Mouse (Mus musculus) liver, embryonic 16.5 days (tissue): ENCODE data around the gene Olfr588-ps1. TPM values are rescaled to one million over a fixed set of nuclear protein-coding genes. Genes with fewer than 3 reads are reported as not detected.
"Not testable (repeated sequence)": the region's sequence is repeated elsewhere in the genome, so short reads cannot be mapped to it uniquely, and the experiment has no call there.

Source experiments
- ATAC-seq: fragments of 200-750 bp; cut with Nextera tagmentation; 2 replicates; pipeline ENCODE4 v1.8.0; 2017; ENCODE audit warnings: low read depth, mild to moderate bottlenecking, moderate number of reproducible peaks, moderate library complexity
- H3K27ac ChIP-seq: fragments of 300-500 bp; sonication (generic); 2 replicates; pipeline ENCODE4 v1.5.1; 2014; ENCODE audit warnings: mild to moderate bottlenecking, low read length
- H3K27me3 ChIP-seq: fragments of 300-500 bp; sonication (generic); 2 replicates; pipeline ENCODE4 v1.6.1; 2014; ENCODE audit warnings: low read depth, low read length, mixed read lengths; ENCODE audit not compliant: control insufficient read depth, insufficient read depth
- H3K36me3 ChIP-seq: fragments of 300-500 bp; sonication (generic); 2 replicates; pipeline ENCODE4 v1.6.1; 2014; ENCODE audit warnings: mild to moderate bottlenecking; ENCODE audit not compliant: control insufficient read depth, insufficient read depth
- H3K4me1 ChIP-seq: fragments of 300-500 bp; sonication (generic); 2 replicates; pipeline ENCODE4 v1.6.1; 2014; ENCODE audit warnings: low read depth, low read length, mixed read lengths; ENCODE audit not compliant: control insufficient read depth
- H3K4me2 ChIP-seq: fragments of 300-500 bp; sonication (generic); 2 replicates; pipeline ENCODE4 v1.6.1; 2014; ENCODE audit warnings: low read depth, low read length, mixed read lengths
- H3K4me3 ChIP-seq: fragments of 300-500 bp; sonication (generic); 2 replicates; pipeline ENCODE4 v1.5.1; 2014; ENCODE audit warnings: low read depth, mild to moderate bottlenecking, low read length
- H3K9ac ChIP-seq: fragments of 300-500 bp; sonication (generic); 2 replicates; pipeline ENCODE4 v1.6.1; 2014; ENCODE audit warnings: low read depth, low read length
- H3K9me3 ChIP-seq: fragments of 300-500 bp; sonication (generic); replicated peaks from 2 replicates; pipeline ENCODE4 v1.6.1; 2016; ENCODE audit warnings: low read length; ENCODE audit not compliant: control insufficient read depth
- WGBS: fragments of 180-500 bp; shearing (Covaris S2); extraction: QIAGEN DNeasy Blood & Tissue Kit; methylation state at CpG from one replicate; pipeline ENCODE4 v1.1.7; 2014; ENCODE audit not compliant: insufficient replicate concordance; 5-methylcytosine and 5-hydroxymethylcytosine counted together
- polyA plus RNA-seq: library from polyadenylated mRNA; unstranded; fragments of >200 nt; fragmentation: Nextera tagmentation; extraction: Ambion mirVana; gene quantifications from 2 replicates; pipeline ENCODE4 v1.2.1, GENCODE M21; 2015

The Olfr588-ps1 gene
- polyA plus RNA-seq, result not detected in 2 replicates

- Histone ChIP-seq H3K4me1 (no peaks in the 10 kb centered on the region), H3K9me3 (no peaks in the 10 kb centered on the region), H3K36me3 (no peaks in the 10 kb centered on the region), H3K4me3 (no peak within 1 kb of the TSS), H3K4me2 (no peak within 1 kb of the TSS), H3K9ac (no peak within 1 kb of the TSS), H3K27me3 (no peaks in the 10 kb centered on the region), H3K27ac (no peak within 1 kb of the TSS)
- 40% methylated on average over 1 of the region's 1 CpGs for WGBS
- ATAC-seq, result no peak
Measured at GRCm38 (mm10) chr7:103140579-103140978, at the start of gene Olfr588-ps1. TSS of gene Olfr588-ps1 (plus strand) at chr7:103140879.

GRCm38 (mm10) chr7:103097420-103097819 lies 43.3 kb upstream of the Olfr588-ps1 start, which contains the start of gene Olfr585:
TSS of gene Olfr585 (plus strand) at chr7:103097720.
- Histone ChIP-seq H3K27ac (no peak within 1 kb of the TSS), H3K9me3 (no peaks in the 10 kb centered on the region), H3K27me3 (no peaks in the 10 kb centered on the region), H3K4me3 (no peak within 1 kb of the TSS), H3K36me3 (no peaks in the 10 kb centered on the region), H3K9ac (no peak within 1 kb of the TSS), H3K4me2 (no peak within 1 kb of the TSS), H3K4me1 (no peaks in the 10 kb centered on the region)
- ATAC-seq, result no peak
- 50% methylated on average over 1 of the region's 1 CpGs for WGBS

- H3K36me3 ChIP-seq, result no peaks in the 10 kb centered on the region
- H3K9ac ChIP-seq, result no peak overlapping the region
- WGBS, result 36% methylated on average over 3 of the region's 3 CpGs
- no peaks in the 10 kb centered on the region for H3K9me3 ChIP-seq
- no peaks in the 10 kb centered on the region for H3K27me3 ChIP-seq
- no peak for ATAC-seq
- no peak overlapping the region for H3K27ac ChIP-seq
- H3K4me1 ChIP-seq, result no peaks in the 10 kb centered on the region
- no peak overlapping the region for H3K4me2 ChIP-seq
- H3K4me3 ChIP-seq, result no peak overlapping the region
Measured at GRCm38 (mm10) chr7:103119406-103119805, 21.3 kb upstream of the Olfr588-ps1 start.

- Histone ChIP-seq H3K4me1 (no peaks in the 10 kb centered on the region), H3K4me3 (no peak within 1 kb of the TSS), H3K4me2 (no peak within 1 kb of the TSS), H3K27ac (no peak within 1 kb of the TSS), H3K9ac (no peak within 1 kb of the TSS), H3K36me3 (no peaks in the 10 kb centered on the region), H3K27me3 (no peaks in the 10 kb centered on the region), H3K9me3 (no peaks in the 10 kb centered on the region)
- WGBS, result 59% methylated on average over 3 of the region's 3 CpGs
- no peak for ATAC-seq
Measured at GRCm38 (mm10) chr7:103125538-103125937, 15.1 kb upstream of the Olfr588-ps1 start, which contains the start of gene Olfr586. TSS of gene Olfr586 (minus strand) at chr7:103125638.

- WGBS, result 33% methylated on average over 2 of the region's 2 CpGs
- Histone ChIP-seq H3K4me2 (no peak within 1 kb of the TSS), H3K9ac (no peak within 1 kb of the TSS), H3K36me3 (no peaks in the 10 kb centered on the region), H3K9me3 (no peaks in the 10 kb centered on the region), H3K4me3 (no peak within 1 kb of the TSS), H3K27ac (no peak within 1 kb of the TSS), H3K4me1 (no peaks in the 10 kb centered on the region), H3K27me3 (no peaks in the 10 kb centered on the region)
- ATAC-seq, result no peak
Measured at GRCm38 (mm10) chr7:103156256-103156655, 15.6 kb downstream of the Olfr588-ps1 start, which contains the start of gene Olfr589. TSS of gene Olfr589 (minus strand) at chr7:103156356.

- ATAC-seq, result no peak
Measured at GRCm38 (mm10) chr7:103169697-103170096, 29.0 kb downstream of the Olfr588-ps1 start.

GRCm38 (mm10) chr7:103178240-103178639 lies 37.6 kb downstream of the Olfr588-ps1 start, which contains the start of gene Olfr591:
TSS of gene Olfr591 (minus strand) at chr7:103178340.
- Histone ChIP-seq H3K4me2 (no peak within 1 kb of the TSS), H3K9me3 (no peaks in the 10 kb centered on the region), H3K4me1 (no peaks in the 10 kb centered on the region), H3K36me3 (no peaks in the 10 kb centered on the region), H3K27me3 (no peaks in the 10 kb centered on the region), H3K4me3 (no peak within 1 kb of the TSS), H3K9ac (no peak within 1 kb of the TSS), H3K27ac (no peak within 1 kb of the TSS)
- ATAC-seq, result no peak
- 30% methylated on average over 1 of the region's 1 CpGs for WGBS

More at GRCm38 (mm10) chr7:103169697-103170096, 29.0 kb downstream of the Olfr588-ps1 start:
- Histone ChIP-seq H3K9me3 (no peaks in the 10 kb centered on the region), H3K36me3 (no peaks in the 10 kb centered on the region), H3K4me2 (no peak overlapping the region), H3K9ac (no peak overlapping the region), H3K27me3 (no peaks in the 10 kb centered on the region), H3K4me1 (no peaks in the 10 kb centered on the region), H3K27ac (no peak overlapping the region), H3K4me3 (no peak overlapping the region)
- WGBS, result 49% methylated on average over 5 of the region's 5 CpGs

- not testable (repeated sequence) for ATAC-seq, H3K4me2 ChIP-seq
- WGBS, result 38% methylated on average over 1 of the region's 1 CpGs
Measured at GRCm38 (mm10) chr7:103184503-103184902, 43.8 kb downstream of the Olfr588-ps1 start, which contains the start of gene Olfr592. TSS of gene Olfr592 (plus strand) at chr7:103184803.

More at GRCm38 (mm10) chr7:103184503-103184902, 43.8 kb downstream of the Olfr588-ps1 start, which contains the start of gene Olfr592:
- not testable (repeated sequence) for H3K4me1 ChIP-seq, H3K27me3 ChIP-seq, H3K4me3 ChIP-seq, H3K27ac ChIP-seq, H3K9me3 ChIP-seq, H3K36me3 ChIP-seq, H3K9ac ChIP-seq
